Mouse (Mus musculus): Measurements from ENCODE around the gene Asxl2. TPM values are rescaled to one million over a fixed set of nuclear protein-coding genes. Genes with fewer than 3 reads are reported as not detected.
A peak's percentile ranks its signal among the peaks of the same experiment; 100 is the strongest.

Asxl2 gene
- total and polyA plus RNA-seq, 3 experiments, result 11.6 to 18.9 (median 15.2) TPM

DNA sequence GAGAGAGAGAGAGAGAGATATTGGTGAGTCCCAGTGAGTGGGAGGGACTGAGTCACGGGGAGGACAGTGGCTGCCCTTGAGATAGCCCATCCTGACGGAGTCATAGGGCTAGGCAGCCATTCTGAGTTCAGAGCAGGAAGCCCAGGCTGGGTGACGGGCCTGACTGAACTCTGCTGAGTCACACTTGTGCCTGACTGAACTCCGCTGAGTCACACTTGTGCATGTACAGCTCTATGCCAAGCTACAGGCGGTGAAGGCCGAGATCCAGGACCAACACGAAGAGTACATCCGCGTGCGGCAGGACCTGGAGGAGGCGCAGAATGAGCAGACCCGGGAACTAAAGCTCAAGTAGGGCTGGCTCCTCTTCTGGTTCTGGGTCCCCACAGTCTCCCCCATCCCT lies 37.3 kb upstream of the Asxl2 start:
- DNase-seq (ENCODE audit: extremely low read depth), result peak; percentile 43
- Histone ChIP-seq H3K4me3 (replicated peaks in 1 of 3; ENCODE audit: low read depth in 2 of 3, low read length in 2 of 3, poor library complexity in 1 of 3) (no peak overlapping the region), H3K36me3 (replicated peaks in 1 of 2; ENCODE audit: control insufficient read depth in 1 of 2, insufficient read depth in 1 of 2, low read length in 1 of 2) (peaks cover 0 to 32% of the 10 kb centered on the region in 2 experiments), H3K27me3 (replicated peaks) (no peaks in the 10 kb centered on the region), H3K27ac (ENCODE audit: insufficient read depth, low read depth) (no peak overlapping the region), H3K4me2 (ENCODE audit: insufficient read depth, low read depth, poor library complexity, severe bottlenecking) (no peak overlapping the region), H3K9ac (ENCODE audit: insufficient read depth, low read depth) (no peak overlapping the region), H3K9me3 (replicated peaks; ENCODE audit: low read length) (no peaks in the 10 kb centered on the region), H3K79me2 (replicated peaks; ENCODE audit: control insufficient read depth, extremely low read depth, insufficient read depth, poor library complexity, severe bottlenecking) (no peaks in the 10 kb centered on the region), H3K4me1 (ENCODE audit: control insufficient read depth in 1 of 2, insufficient read depth in 2 of 2) (peaks cover 9 to 24% of the 10 kb centered on the region in 2 experiments; a peak in 3 of 4 replicates)
- in situ Hi-C loops (cut with MboI; ENCODE audit: low pct_ligation_motif_present, low pct_unique_long_range_greater_than_20kb, low sequenced_read_pairs), result no loop called here
- dilution Hi-C loops (cut with MboI; ENCODE audit: extremely low pct_ligation_motif_present, extremely low pct_unique_long_range_greater_than_20kb, low sequenced_read_pairs), result no loop called here
- TF ChIP-seq PAX5 (IDR thresholded peaks at IDR 0.05; ENCODE audit: low read length), result no peak
- TF ChIP-seq KAT2A (IDR thresholded peaks at IDR 0.05; ENCODE audit: insufficient replicate concordance, low read length), result no peak
- TF ChIP-seq MAFK (IDR thresholded peaks at IDR 0.05; ENCODE audit: insufficient replicate concordance, low read length), result 0 out of 2 replicates have a peak, but pooled peaks have one; percentile 44
- 0 out of 2 replicates have a peak, but pooled peaks have one; percentile 13 for TF ChIP-seq BHLHE40 (IDR thresholded peaks at IDR 0.05; ENCODE audit: low read depth, low read length)
- no peak for TF ChIP-seq NELFE (IDR thresholded peaks at IDR 0.05; ENCODE audit: low read depth, low read length)

DNA sequence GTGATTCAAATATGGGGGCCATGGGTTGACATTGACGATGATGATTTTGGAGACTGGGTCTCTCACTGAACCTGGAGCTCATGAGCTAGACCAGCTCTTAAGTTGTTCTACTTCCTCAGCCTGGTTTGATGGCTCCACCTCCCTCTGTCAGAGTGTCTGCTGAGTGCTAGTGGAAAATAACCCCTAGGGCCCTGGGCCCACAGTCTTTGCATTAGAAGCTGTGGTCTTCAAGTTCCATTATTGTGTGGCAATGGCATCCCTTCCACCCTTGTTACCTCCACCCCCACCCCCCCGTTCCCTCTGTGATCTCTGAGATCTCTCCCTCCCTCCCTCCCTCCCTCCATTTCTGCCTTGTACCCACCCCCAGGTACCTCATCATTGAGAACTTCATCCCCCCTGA lies 36.6 kb upstream of the Asxl2 start:
- peaks cover 0 to 32% of the 10 kb centered on the region in 2 experiments for H3K36me3 ChIP-seq (replicated peaks in 1 of 2; ENCODE audit: control insufficient read depth in 1 of 2, insufficient read depth in 1 of 2, low read length in 1 of 2)
- peak; percentile 77 for DNase-seq (ENCODE audit: extremely low read depth)
- H3K4me2 ChIP-seq (ENCODE audit: insufficient read depth, low read depth, poor library complexity, severe bottlenecking), result 0 out of 2 replicates have a peak overlapping the region, but pooled peaks have one; percentile 22
- H3K79me2 ChIP-seq (replicated peaks; ENCODE audit: control insufficient read depth, extremely low read depth, insufficient read depth, poor library complexity, severe bottlenecking), result no peaks in the 10 kb centered on the region
- peaks cover 9 to 24% of the 10 kb centered on the region in 2 experiments; a peak in 3 of 4 replicates for H3K4me1 ChIP-seq (ENCODE audit: control insufficient read depth in 1 of 2, insufficient read depth in 2 of 2)
- no peaks in the 10 kb centered on the region for H3K9me3 ChIP-seq (replicated peaks; ENCODE audit: low read length)
- in situ Hi-C loops (cut with MboI; ENCODE audit: low pct_ligation_motif_present, low pct_unique_long_range_greater_than_20kb, low sequenced_read_pairs) (no loop called here), dilution Hi-C loops (cut with MboI; ENCODE audit: extremely low pct_ligation_motif_present, extremely low pct_unique_long_range_greater_than_20kb, low sequenced_read_pairs) (no loop called here)
- H3K9ac ChIP-seq (ENCODE audit: insufficient read depth, low read depth), result no peak overlapping the region
- peak overlapping the region; percentile 23; the same call in 1 of the 2 replicates for H3K27ac ChIP-seq (ENCODE audit: insufficient read depth, low read depth)
- no peak overlapping the region for H3K4me3 ChIP-seq (replicated peaks in 1 of 3; ENCODE audit: low read depth in 2 of 3, low read length in 2 of 3, poor library complexity in 1 of 3)
- no peaks in the 10 kb centered on the region for H3K27me3 ChIP-seq (replicated peaks)
- TF ChIP-seq SMC3 (IDR thresholded peaks at IDR 0.05; ENCODE audit: low read depth, low read length) (no peak), E2F4 (IDR thresholded peaks at IDR 0.05; ENCODE audit: insufficient replicate concordance, low read depth, low read length) (no peak), USF1 (IDR thresholded peaks at IDR 0.05; ENCODE audit: low read depth, low read length) (no peak), POLR2A (IDR thresholded peaks at IDR 0.05; ENCODE audit: low read depth, low read length) (no peak), TBP (conservative IDR thresholded peaks at IDR 0.05; ENCODE audit: low read depth, low read length) (no peak), NELFE (IDR thresholded peaks at IDR 0.05; ENCODE audit: low read depth, low read length) (no peak), ETS1 (conservative IDR thresholded peaks at IDR 0.05; ENCODE audit: low read depth, low read length) (no peak), CHD2 (IDR thresholded peaks at IDR 0.05; ENCODE audit: low read length) (no peak), JUND (conservative IDR thresholded peaks at IDR 0.05; ENCODE audit: low read depth, low read length) (no peak), POLR2AphosphoS2 (IDR thresholded peaks at IDR 0.05; ENCODE audit: low read depth, low read length) (no peak), UBTF (IDR thresholded peaks at IDR 0.05; ENCODE audit: low read depth, low read length) (no peak), RAD21 (IDR thresholded peaks at IDR 0.05; ENCODE audit: low read depth, low read length) (no peak), ZC3H11A (IDR thresholded peaks at IDR 0.05; ENCODE audit: low read depth, low read length) (no peak), MXI1 (IDR thresholded peaks at IDR 0.05; ENCODE audit: low read depth, low read length) (no peak), JUN (IDR thresholded peaks at IDR 0.05; ENCODE audit: insufficient read depth, low read depth, low read length) (no peak), ZMIZ1 (IDR thresholded peaks at IDR 0.05; ENCODE audit: low read depth, low read length) (no peak)
